Mouse (Mus musculus): Measurements from ENCODE around the gene Lipe.

The Lipe gene

DNA sequence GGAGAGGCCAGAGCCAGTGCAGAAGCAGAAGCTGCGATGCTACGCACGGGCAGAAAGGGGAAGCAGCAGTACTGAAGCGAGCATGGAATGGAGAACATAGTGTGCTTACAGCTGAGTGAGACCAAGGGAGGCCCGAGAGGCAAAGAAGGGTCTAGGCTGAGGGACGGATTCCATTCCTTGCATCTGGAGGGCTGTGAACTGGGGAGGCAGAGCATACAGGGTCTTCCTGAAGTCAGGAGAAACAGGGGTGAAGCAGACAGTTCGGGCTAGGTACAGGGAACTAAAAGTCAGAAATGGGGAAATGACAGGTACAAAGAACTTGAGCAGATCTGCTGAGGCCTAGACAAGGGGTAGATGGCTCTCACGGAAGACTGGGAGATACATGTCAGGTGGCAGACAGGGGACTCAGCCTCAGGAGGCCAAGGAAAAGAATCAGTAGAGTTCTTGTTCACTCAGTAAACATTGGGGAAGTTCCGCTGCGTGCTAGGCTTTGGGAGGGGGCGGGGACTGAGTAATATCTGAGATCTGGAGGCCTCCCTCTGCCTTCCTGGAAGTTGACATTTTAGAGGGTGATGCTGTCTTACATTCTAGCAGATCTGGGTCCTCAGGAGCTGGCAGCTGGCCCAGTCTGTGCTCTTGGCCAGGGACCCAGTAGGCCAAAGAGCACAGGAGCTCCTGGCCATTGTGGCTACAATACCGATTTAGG, 12.5 kb downstream of the Lipe start:
- peak; percentile 22 for DNase-seq (ENCODE audit: low spot score)

DNA sequence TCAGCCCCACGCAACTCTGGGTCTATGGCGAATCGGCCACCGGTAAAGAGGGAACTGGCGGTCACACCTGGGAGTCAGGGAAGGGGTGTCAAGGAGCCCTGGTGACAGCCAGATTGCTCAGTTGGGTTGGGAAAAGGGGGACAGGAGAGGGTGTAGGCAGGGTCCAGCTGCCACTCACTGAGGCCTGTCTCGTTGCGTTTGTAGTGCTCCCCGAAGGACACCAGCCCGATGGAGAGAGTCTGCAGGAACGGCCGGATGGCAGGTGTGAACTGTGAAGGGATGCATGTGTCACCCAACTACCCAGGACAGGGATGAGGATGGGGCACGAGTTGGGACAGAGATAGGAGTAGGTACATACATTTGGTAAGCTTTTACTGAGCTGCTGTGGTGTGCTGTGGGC, 13.3 kb downstream of the Lipe start:
- DNase-seq (ENCODE audit: low spot score) = no peak

- DNase-seq (ENCODE audit: low spot score) = no peak
Measured at GRCm38 (mm10) chr7:25384818-25385217, 13.7 kb downstream of the Lipe start.

- no peak for DNase-seq (ENCODE audit: low spot score)
Measured at GRCm38 (mm10) chr7:25384318-25384717, 14.2 kb downstream of the Lipe start.

DNA sequence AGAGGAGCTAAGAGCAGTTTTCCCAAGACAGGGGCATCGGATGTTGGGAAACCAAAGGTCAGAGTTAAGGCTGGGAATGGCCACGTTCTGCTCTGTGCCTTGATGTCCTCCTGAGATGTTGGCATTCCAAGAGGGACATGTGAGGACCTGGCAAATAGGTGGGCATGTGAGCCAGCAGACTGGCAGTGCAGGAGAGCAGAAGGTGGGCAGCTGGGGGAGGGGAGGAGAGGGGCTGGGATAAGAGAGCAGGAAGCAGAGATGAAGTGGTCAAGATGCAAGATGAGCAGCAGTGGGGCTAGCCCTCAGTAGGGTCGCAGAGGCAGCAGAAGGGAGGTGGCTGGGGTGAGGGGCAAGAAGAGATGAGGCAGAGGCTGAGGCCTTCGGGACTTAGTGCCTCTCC, 14.6 kb downstream of the Lipe start:
- DNase-seq (ENCODE audit: low spot score) = no peak

GRCm38 (mm10) chr7:25383385-25383784, 15.1 kb downstream of the Lipe start:
- no peak for DNase-seq (ENCODE audit: low spot score)

DNA sequence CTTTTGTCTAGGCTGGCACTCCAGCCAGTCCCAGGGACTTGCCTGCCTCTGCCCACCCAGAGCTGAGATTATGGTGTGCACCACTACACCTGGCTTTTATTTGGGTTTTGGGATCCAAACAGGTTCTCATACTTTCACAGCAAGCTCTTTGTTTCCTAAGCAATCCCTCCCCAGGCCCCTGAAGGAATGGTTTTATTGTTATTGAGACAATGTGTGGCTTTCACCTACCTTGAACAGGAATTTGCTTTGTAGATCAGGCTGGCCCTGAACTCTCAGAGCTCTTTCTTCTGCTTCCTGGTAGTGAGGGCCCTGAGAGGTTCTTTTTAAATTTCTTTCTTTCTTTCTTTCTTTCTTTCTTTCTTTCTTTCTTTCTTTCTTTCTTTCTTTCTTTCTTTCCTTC, 16.0 kb downstream of the Lipe start:
- DNase-seq (ENCODE audit: low spot score) = no peak

- no peak for DNase-seq (ENCODE audit: low spot score)
Measured at GRCm38 (mm10) chr7:25381284-25381680, 17.2 kb downstream of the Lipe start.

DNA sequence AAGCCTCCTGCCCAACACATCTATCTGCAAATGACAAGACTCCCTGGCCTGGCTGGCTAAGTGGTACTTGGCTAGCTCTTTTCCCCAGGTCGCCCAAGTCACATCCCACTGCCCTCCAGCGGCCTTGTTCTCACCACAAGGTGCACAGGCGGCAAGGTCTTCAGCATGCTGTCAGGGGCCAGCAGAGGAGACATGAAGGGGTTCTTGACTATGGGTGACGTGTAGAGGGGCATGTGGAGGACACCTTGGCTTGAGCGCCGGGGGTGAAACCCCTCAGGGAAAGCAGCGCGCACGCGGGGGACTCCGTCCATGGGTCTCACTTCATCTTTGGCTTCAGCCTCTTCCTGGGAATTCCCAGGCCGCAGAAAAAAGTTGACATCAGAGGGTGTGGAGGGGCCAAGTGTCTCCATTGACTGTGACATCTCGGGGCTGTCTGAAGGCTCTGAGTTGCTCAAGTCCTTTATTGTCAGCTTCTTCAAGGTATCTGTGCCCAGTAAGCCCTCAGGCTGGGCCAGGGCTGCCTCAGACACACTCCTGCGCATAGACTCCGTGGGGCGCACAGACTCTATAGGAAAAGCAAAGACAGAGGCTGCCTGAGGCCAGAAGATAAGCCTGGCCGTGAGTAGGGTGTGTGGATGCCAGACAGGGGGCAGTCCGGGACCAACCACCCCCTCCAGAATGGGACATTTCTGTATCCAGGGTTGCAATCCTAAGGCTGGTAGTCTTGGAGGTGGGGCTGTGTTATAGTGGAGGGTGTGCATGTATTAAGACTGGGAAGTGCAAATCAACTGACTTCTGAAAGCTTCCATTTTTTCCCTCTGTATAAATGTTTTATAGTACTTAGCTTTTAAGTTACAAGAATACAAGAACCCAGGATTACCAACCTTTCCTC, 17.9 kb downstream of the Lipe start:
- no peak for DNase-seq (ENCODE audit: low spot score)

GRCm38 (mm10) chr7:25379551-25380351, 18.8 kb downstream of the Lipe start:
- peak; percentile 90 for DNase-seq (ENCODE audit: low spot score)

GRCm38 (mm10) chr7:25378181-25379100, 20.1 kb downstream of the Lipe start:
- DNase-seq (ENCODE audit: low spot score) = no peak

DNA sequence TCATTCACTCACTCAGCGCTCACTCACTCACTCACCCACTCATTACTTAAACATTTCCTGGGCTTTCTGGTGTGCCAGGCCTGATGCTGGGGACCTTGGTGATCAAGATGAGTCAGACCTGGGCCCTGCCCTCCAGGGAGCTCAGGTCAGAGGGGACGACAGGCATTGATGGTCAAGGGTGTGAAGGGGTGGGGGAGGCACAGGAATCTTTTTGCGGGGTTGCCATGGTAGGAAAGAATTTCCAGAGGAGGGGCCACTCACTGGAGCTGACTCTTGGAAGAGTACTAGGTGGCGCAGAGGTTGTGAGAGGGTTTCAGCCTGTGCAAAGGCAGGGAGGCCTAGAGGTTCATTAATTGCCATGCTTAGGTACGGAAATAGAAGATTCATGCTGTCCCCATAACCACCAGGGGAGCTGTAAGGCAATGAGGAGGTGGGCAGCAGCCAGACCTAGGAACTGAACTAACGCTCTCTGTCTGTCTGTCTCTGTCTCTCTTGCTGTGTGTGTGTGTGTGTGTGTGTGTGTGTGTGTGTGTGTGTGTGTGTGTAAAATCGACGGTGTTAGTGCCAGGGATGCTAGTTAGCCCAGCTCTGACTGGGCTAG, 21.3 kb downstream of the Lipe start:
- DNase-seq (ENCODE audit: low spot score) = no peak

GRCm38 (mm10) chr7:25376556-25376955, 22.0 kb downstream of the Lipe start:
- DNase-seq (ENCODE audit: low spot score) = no peak

- DNase-seq (ENCODE audit: low spot score) = no peak
Measured at GRCm38 (mm10) chr7:25372441-25372840, 26.1 kb downstream of the Lipe start.

- DNase-seq (ENCODE audit: low spot score) = no peak
Measured at GRCm38 (mm10) chr7:25369058-25369749, 29.3 kb downstream of the Lipe start, which contains the start of gene Cnfn. Gene Cnfn, minus strand, starts transcription at chr7:25369724.

- DNase-seq (ENCODE audit: low spot score) = no peak
Measured at GRCm38 (mm10) chr7:25368333-25368732, 30.2 kb downstream of the Lipe start.

DNA sequence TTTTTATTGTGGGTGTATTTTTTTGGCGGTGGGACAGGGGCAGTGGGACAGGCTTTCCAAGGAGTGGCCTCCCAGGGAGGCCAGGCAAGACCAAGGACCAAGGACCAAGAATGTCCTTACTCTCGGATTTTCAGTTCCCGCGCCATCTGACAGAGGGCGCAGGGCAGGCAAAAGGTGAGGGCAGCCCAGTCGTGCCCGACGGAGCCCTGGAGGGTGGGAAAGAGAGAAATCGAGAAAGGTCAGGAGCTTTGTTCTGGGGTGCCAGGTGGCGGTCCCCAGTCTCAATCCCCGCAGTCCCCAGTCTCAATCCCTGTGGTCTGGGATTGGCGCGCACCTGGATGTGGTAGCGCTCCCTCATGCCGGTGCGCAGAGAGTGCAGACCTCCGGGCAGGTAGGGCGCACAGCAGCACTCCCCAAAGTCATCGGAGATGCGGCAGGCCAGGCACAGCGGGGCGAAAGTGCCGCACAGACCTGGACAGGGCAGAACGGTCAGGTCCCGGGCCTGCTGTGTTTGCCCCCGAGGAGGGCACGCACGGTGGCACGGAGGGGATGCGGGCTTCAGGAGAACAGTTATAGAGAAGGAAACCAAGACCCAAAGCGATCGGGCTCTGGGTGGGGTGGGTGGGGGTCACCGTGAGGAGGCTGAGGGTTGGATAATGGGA, 30.7 kb downstream of the Lipe start:
- DNase-seq (ENCODE audit: low spot score) = no peak

DNA sequence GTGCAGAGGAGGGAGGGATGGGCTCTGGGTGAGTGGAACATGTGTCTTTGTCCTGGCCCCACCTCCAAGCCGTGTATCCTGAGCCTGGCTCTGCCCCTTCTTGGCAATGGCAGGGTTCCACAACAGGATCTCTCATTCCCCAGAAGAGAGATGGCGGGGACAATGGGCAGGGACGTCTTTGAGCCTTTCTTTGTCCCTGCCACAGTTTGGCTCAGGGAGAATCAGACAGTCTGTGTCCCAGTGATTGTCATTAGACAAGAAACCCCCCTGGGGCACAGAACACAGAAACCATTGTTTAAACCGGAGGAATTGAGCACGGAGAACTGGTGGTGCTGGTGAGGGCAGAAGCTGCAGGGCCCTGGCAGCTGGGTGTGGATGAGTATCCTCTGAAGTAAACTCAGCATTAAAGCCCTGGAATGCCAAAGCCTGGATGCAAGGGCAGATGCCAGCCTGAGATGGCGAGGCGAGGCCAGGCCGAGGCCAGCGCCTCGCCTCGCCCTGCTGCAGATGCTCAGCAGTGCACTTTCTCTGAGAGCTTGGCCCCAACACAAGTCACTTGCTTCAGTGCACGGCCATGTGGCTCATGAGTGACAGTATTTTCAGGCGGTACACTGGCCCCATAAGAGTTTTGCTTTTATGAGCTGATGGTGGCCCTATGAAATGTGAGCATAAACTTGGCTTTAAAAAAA, 32.4 kb downstream of the Lipe start:
- DNase-seq (ENCODE audit: low spot score) = no peak

DNA sequence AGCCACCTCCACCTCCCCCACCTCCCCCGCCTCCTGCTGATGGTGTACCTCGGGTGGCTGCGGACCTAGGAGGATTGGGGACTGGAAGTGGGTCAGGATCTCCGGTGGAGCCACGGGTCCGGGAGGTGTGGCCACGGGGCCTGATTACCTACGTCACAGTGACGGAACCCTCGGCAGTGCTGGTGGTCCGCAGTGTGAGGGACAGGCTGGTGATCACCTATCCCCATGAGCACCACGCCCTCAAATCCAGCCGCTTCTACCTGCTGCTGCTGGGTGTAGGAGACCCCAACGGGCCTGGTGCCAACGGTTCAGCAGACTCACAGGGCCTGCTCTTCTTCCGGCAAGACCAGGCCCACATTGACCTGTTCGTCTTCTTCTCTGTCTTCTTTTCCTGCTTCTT, 34.9 kb downstream of the Lipe start:
- DNase-seq (ENCODE audit: low spot score) = no peak

All from T-cell, adult 2 months (primary cell).